Mouse (Mus musculus) liver, embryonic 14.5 days (tissue): ENCODE data around the gene Mamdc2.

Experiments used
- CTCF ChIP-seq: IDR thresholded peaks from 2 replicates; pipeline ENCODE4 v1.5.1; 2016; ENCODE audit warnings: antibody characterized with exemption, low read depth, control low read depth
- EP300 ChIP-seq: IDR thresholded peaks from 2 replicates; pipeline ENCODE4 v1.6.1; 2016; ENCODE audit warnings: antibody characterized with exemption, low read depth

DNA sequence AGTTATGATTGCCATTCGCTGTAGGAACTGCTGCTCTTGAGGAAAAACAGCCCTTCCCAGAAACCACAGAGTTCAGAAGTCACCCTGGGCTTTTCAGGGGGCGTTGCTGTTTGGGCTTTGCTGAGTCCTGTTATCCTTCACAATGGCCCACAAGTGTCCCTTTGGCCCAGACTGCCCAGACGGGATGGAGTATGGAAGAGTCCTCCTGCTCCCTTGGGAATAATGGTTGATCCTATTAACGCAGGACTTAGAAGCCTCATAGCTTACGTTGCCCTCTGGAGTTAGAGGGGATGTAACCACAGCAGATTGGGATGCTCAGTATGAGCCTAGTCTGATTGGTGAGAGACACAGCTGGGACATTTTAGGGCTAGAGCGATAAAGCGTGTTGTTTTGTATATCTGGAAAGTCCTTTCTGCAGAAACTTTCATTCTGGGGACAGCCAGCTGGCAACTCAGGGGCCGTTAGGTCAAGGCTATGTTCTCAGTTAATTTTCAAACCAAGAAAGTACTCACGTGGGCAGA lies 94.3 kb downstream of the Mamdc2 start:
- no peak for TF ChIP-seq CTCF
- no peak for TF ChIP-seq EP300
